Mouse (Mus musculus) left cerebral cortex, postnatal 10 days (tissue): Measurements from ENCODE around the gene Bfsp1. TPM values are rescaled to one million over a fixed set of nuclear protein-coding genes. Genes with fewer than 3 reads are reported as not detected.

Experiments used
- DNase-seq, 2 experiments: peaks; one replicate each; pipeline ENCODE4 v3.0.0; 2021 to 2022; ENCODE audit warnings: low spot score in 2 of 2, mixed read lengths in 1 of 2; ENCODE audit errors: extremely low spot score in 1 of 2
- intact Hi-C: fragments of 180-260 bp; cut with DNase I; formaldehyde crosslinking; loops from one replicate; pipeline ENCODE4 v1.15.1; 2025
- total RNA-seq, 2 experiments: library from RNA; stranded (reverse); gene quantifications; 2 replicates each; pipeline ENCODE4 v1.2.3; 2021

Bfsp1 gene
- total RNA-seq = 1 to 10 TPM; 3.1 to 3.7 TPM

DNA sequence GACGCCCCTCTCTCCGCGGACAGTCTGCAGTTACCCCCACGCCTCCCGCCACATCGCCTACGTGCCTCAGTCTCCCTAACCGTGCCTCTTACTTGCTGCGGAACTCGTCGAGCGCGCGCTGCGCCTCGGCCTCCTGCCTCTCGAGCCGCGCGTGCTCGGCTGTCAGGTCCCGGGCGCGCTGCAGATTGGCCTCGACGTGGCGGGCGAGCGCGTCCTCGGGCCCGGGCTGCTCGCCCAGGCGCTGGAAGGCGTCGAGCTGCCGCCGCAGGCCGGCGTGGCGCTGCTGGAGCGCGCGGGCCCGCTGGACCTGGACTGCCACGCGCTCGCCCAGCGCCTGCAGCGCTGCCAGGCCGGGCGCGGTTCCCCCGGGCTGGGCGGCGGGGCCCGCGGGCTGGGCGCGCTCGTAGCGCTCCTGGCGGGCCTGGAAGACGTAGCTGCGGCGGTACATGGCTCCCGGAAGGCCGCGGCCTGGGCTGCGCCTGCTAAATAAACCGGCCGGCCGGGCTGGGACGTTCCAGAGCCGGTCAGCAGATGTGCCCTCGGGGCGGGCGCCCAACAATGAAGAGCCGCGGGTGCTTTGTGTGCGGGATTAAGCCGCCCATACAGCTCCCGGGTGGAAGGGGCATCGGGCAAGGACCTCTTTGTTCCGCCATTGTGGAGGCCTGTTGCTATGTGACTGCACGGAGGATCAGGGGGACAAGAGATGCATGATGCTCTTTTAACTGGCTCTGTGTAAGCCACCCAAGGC, at the start of gene Bfsp1:
Gene Bfsp1, minus strand, starts transcription at position 690 of the 748 bp plus-strand sequence.
- intact Hi-C loops = loop anchor here (10.0 kb wide), 1 partner anchor 592 kb away; no protein-coding TSS in a partner anchor
- peak in 1 of 2 experiments; percentile 73 for DNase-seq

DNA sequence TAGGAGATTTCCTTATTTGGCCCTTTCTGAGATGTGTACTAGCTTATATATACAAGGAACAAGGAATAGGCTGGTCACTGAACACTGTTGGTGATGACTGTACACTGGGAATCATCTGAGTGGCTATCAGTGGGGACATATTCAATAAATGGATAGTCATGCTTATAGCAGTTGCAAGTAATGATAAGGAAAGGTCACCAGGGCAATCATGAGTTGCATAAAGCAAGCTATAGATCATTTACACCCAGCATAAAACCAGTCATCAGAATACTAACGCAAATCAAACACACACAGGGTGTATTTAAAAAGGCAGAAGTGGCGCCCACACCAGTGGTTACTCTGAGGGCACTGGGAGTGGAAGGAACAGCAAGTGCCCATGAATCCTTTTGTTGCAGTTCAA, 49.2 kb upstream of the Bfsp1 start:
- DNase-seq = no peak
- intact Hi-C loops = no loop called here

DNA sequence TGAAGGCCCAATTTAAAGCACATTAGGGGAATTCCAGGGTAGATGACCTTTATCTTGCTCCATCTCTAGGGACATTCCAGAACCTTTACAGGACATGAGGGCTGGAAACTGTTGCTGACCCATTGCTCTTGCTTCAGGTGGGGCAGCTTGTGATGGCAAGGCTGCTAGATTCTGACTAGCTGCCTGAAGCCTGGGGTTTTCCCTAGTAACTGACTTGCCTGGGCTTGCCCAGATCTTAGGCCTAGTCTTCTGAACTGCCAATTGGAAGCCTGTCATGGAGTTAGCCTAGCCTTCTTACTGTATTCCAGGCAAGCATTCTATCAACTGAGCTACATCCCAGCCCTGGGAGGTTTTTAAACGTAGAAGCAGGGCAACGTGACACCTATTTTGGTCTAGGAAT, 46.3 kb upstream of the Bfsp1 start:
- intact Hi-C loops = no loop called here
- no peak for DNase-seq

DNA sequence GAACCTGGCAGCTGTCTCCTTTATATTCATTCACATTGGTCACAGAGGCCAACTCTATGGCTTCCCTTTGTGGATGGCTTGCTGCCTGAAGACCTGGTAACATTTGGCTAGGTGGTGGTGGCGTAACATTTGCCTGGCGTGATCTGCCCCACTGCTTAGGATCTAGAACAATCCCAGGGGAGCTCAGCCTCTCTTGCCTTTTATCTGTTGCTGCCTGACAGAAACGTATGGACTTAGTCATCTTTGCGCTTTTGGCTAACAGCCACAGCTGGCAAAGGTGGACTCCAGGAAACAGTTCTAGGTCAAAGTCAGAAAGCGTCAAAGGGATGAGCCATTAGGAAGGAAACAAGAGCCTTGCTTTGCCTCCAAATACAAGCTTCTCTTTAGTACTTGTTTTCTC, 41.9 kb upstream of the Bfsp1 start:
- intact Hi-C loops = no loop called here
- DNase-seq = no peak

DNA sequence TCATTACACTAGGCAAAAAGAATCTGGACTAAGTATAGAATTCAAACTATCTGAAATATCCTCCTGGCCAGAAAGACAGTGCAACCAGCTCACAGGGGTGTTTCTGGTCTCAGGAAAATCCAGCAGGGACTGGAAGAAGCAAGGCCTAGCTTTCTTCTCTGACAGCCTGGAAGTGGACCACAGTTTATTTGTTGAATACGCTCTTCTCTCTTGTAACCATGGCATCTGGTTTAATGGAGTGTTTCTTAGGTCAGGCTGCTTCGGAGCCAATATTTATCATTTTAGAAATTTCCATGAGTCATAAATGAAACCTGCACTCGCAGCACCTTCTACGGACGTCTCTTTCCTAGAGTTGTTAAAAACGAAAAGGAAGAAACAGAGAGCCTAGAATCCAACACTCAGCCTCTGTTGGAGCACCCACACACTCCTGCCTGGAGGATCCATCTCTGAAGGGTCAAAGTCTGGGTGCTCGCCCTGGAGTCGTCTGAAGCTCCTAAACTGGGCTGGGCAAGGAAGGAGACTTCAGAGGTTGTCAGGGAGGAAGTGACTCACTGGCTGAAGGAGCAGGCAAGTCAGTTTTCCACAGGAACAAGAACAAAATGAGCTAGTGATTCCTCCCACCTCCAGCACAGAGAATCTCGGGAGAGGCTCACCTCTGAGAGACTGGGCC, 40.5 kb upstream of the Bfsp1 start:
- DNase-seq = no peak
- intact Hi-C loops = no loop called here

DNA sequence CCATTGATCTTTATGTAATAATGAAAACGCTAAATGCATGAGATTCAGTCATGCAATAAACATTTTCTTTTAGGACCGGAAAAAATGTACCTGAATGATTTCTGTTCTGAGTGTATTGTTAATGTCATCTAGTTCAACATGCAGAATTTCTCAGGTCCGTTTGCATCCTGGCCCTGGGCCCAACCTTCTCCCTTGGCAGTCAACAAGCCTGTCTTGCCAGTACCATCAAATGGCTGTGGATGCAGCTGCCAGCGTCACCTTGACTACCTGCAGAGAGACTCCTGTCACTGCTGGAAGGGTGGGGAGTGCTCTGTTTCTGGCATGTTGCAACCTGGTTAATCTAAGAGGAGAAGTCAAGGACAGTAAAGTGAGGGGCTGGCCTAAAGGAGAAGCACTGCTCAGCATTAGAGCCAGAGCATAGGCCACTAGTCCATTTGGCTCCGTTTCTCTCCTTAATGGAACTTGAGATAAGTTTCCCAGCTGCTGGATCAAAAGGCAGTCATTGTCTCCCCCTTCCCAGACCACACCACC, 37.9 kb upstream of the Bfsp1 start:
- intact Hi-C loops = no loop called here
- DNase-seq = no peak

DNA sequence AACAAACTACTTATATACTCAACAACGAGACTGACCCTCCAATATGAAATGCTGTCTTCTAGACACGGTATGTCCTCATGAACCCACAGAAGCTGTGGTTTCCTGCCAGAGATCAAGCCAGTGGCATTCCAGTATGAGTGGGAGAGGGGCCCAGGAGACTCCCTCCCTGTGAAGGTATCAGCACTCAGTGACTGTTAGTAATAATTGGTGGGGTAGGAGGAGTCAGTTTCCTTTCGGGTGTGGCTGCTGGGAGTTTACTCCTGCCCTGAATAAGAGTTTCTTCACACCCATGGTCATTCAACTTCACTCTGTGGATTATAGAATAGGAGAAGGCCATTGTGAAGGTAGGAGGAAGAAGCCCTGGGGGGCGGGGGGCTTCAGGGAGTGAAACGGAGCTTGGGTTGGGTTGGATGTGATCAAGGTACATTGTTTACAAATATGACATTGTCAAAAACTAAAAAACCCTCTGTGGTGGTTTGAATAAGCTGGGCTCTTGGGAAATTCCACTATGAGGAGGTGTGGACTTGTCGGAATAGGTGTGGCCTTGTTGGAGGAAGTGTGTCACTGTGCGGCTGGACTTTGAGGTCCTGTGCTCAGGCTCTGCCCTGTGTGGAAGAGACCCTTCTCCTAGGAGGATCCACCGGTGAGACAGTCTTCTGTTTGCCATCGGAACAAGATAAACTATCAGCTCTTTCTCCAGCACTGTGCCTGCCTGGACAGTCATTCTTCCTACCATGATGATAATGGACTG, 36.7 kb upstream of the Bfsp1 start:
- intact Hi-C loops = no loop called here

DNA sequence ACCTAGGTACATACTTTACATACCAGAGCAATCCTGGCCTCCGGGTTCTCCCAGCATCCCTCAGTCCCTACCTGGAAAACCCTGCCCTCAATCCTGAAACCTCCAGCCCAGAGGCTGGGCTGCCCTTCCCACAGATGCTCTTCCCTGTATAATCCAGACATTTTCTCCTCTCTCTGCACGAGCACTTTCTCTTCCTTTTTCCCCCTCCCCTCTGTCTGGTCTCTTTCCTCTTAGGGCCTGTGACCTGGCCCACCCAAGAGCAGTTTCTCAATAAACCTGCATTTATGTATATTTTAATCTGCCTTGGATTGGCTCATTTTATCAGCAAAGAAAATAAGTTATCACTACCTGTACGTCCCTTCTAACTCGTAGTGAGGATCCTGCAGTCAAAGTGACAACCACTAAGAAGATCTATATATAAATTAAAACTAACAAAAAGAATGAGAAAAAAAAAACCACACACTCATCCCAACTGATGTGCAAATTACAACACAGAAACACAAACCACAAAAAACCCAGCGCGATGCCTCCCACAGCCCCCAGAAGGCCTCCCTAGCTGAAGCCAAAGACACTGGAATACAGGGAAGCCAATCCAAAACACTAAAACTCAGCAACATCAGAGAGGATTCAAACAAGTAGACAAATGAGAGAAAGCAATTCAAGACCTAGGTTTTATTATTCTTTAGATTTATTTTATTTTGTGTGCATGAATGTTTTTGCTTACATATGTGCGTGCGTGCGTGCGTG, 28.5 kb upstream of the Bfsp1 start:
- no peak for DNase-seq
- intact Hi-C loops = no loop called here

More for the DNA sequence above, 36.7 kb upstream of the Bfsp1 start:
- no peak for DNase-seq

DNA sequence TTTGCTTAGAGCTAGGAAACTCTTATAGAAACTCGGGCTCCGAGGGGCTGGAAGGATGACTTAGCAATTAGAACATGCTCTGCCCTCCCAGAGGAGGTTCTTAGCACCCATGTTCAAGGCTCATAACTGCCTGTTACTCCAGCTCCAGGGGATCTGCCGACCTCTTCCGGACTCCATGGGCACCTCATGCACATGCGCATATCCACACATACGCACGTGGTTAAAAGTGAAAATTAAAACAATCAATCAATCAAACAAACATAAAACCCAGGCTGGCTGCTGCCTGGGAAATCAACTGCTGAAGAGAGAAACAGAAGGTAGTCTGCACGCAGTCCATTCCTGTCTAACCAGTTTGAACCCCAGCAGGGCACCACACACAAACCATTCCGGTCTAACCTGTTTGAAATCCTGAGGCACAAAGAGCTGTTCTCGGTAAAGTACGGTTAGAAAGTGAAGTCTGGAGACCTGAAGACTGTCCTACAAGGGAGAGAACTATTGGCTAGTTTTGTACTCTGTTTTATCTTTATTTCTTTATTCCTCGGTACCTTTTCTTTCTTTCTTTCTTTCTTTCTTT, 27.0 kb upstream of the Bfsp1 start:
- intact Hi-C loops = no loop called here
- no peak for DNase-seq

DNA sequence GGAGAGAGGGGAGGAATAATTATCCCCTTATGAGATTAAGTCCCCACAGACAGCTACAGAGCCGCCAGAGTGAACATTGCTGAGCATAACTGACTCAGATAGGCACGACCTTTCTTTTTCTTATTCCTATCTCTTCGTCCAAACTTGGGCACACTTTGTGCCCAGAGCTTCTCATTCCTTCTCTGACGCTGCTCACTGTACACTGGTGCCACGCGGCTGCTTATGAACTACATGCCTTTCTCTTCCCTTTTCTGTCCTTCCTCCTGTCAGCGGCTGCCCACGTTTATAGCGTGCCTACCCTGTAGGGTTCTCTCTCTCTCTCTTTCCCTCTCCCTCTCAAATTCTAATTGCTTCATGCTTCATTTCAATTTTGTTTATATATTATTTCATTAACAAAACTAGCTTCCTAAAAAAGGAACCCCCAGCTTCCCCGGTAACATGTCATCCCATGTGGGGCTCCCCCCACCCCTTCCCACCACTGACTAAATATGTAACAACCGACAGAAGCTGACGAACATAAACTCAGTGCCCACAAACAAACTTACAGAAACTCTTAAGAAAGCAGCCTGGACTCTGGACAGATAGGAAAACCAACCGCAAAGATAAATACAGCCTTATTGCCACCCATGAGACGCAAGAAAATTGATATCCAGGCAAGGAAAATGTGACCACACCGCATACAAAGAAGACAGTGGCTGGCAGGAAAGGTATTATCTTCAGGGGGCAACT, 26.3 kb upstream of the Bfsp1 start:
- no peak for DNase-seq
- intact Hi-C loops = no loop called here

DNA sequence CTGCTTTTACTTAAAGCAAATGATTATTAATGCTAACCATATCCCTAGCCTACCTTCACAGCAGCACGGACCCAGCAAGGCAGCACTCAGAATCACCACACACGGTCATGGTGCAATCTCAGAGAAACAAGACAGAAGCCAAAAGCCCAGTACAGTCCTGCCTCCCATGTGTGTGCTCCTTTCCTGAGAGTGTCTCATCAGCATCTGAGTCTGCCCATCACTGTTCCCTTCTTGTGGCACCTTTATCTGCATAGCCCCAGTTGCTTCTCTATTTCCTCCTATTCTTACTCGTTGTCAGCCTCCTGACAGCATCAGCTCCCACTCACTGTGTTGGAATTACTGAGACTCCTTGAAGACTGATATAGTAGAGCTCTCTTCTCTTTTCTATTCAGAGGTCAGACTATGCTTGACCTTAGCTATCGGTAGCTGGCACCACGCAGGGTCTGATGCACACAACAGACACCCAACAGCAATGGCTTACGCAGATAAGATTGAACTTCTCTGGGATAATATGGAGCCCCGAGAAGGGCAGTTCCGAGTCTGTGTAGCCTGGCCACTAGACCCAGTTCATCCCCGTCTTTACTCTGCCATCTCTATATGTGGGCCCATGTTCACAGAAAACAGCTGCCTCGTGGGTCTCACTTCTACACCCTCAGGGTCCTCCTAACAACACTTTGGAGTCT, 19.8 kb upstream of the Bfsp1 start:
- intact Hi-C loops = no loop called here
- DNase-seq = no peak

DNA sequence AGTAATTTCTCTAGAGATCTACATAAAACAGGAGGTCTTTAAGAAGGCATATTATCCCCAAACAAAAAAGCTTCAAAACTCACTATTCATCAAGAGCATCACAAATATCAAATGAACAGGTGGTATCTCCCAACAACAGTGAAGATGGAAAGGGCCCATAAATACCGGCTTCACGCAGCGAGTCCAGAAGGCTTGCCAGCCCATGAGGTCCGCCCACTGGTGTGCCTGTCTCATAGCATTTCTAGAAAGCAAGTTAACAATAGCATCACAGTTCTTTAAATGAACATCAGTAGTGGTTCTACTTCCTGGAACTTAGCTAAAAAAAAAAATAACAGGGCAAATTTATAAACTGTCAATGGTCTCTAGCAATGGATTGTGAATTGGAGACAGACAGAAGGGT, 19.0 kb upstream of the Bfsp1 start:
- peak in 1 of 2 experiments; percentile 43 for DNase-seq
- intact Hi-C loops = no loop called here

DNA sequence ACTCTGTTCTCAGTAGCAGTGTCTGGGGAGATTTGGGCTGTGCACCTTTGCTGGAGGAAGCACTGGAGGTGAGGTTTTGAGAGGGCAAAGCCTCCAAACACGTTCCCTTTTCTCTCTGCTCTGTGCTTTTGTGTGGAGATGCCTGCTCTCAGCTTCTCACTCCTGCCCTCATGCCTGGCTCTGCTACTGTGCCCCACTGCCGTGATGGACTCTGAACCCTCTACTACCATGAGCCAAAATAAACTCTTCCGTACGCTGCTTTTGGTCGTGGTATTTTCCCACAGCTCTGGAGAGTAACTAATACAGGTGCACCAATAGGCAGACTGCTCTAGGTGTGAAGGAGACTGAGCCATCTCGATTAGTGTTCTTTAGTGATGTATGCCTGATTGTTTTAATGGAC, 16.3 kb upstream of the Bfsp1 start:
- intact Hi-C loops = no loop called here
- no peak for DNase-seq

DNA sequence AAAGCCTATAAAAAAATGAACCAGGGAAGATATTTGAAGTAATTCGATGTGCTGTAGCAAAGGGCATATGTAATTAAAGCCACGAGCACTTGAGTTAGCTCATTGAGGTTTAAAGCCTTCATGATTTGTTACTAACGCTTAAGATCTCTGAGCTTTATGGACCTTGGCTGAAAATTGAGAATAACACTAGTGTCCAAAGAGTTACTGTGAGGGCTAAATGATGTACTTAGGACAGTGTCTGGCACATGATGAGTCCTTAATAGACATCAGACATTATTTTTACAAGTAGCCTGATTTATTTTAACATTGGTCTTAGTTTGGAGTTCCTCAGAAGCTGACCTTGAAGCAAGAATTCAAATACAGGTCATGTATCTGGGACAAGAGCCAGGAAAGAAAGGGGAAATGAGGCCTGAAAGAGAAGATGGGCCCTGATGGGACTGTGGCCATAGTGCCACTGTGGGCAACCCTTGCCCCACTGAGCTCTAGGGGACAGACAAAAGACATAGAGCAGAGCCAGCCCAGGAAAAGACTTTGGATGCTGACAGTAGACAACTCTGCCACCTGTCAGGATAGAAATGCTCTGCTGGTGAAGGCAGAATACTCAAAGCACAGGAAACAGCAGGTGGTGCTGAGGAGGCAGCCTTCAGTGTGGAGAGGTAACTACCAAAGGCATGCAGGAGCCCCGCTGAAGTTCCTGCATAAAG, 14.1 kb upstream of the Bfsp1 start:
- no peak for DNase-seq
- intact Hi-C loops = no loop called here

DNA sequence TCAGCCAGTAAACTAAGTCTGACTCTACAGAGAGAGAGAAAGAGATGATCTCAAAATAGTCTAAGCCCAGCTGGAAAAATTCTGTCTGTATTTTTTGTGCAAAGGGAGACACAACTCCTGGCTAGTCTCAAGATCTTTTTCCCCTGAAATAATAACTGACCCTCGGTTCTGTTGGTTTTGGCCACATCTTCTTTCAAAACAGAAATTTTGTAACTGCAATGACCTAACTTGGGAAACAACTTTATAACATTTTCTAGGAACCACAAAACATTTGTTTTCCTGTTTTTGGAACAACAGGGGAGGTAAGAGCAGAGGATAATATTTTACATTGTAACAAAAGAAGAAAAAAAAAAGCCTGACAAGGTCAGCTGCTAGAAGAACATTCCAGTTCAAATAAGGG, 13.1 kb upstream of the Bfsp1 start:
- DNase-seq = no peak
- intact Hi-C loops = no loop called here

DNA sequence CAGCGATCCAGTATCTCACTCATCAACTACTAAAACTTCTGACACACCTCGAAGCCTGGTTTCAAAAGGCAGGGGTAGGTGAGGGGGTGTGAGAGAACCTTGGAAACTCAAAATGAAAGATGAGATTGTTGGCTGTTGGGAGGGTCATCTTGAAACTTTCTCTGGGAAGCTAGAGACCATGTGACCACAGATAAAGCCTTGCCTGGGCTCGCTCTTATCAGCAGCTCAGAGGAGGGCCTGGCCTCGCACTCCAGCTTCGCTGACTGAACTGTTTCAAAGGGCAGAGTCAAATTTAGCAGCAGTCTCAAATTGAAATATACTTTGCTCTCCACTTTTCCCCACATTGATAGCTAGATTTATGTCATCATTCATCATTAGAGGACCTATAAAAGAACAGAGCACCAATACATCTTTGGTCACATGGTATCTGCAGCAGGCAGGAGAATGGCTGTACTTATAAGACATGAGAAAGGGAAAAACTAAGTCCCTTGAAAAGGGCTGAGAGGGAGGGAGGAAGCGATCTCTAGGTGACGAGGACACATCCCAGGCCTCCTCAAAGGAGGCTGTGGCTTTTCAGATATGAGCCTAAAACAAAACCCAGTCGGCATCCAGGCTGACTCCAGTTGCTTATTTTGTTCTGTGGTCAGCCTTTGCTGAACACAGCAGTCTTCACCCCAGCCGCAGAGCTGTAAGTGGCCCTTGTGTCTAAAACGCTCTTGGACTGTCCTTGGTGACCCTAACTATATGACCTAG, 8.1 kb upstream of the Bfsp1 start:
- intact Hi-C loops = no loop called here
- no peak for DNase-seq
